Mouse (Mus musculus) heart, embryonic 10.5 days (tissue): Measurements from ENCODE around the gene Orc5. TPM values are rescaled to one million over a fixed set of nuclear protein-coding genes. Genes with fewer than 3 reads are reported as not detected.

ENCODE experiments used
- DNase-seq: peaks from one replicate; pipeline ENCODE4 v3.0.0-alpha.2; 2017; ENCODE audit warnings: low spot score
- H3K27ac ChIP-seq: fragments of 300-500 bp; sonication (generic); 2 replicates; pipeline ENCODE4 v1.5.1; 2016; ENCODE audit warnings: mild to moderate bottlenecking
- H3K27me3 ChIP-seq: fragments of 300-500 bp; sonication (generic); 2 replicates; pipeline ENCODE4 v1.6.1; 2016; ENCODE audit warnings: mild to moderate bottlenecking; ENCODE audit not compliant: poor library complexity, insufficient read depth, severe bottlenecking
- H3K36me3 ChIP-seq: fragments of 300-500 bp; sonication (generic); 2 replicates; pipeline ENCODE4 v1.6.1; 2016; ENCODE audit warnings: mild to moderate bottlenecking, moderate library complexity
- H3K4me1 ChIP-seq: fragments of 300-500 bp; sonication (generic); 2 replicates; pipeline ENCODE4 v1.6.1; 2016; ENCODE audit warnings: mild to moderate bottlenecking
- H3K4me3 ChIP-seq: fragments of 300-500 bp; sonication (generic); 2 replicates; pipeline ENCODE4 v1.5.1; 2016; ENCODE audit warnings: mild to moderate bottlenecking, moderate library complexity
- H3K9me3 ChIP-seq: fragments of 300-500 bp; sonication (generic); 2 replicates; pipeline ENCODE4 v1.6.1; 2016; ENCODE audit warnings: mild to moderate bottlenecking, moderate library complexity
- WGBS: fragments of 180-500 bp; shearing (Covaris S2); methylation state at CpG from one replicate; pipeline ENCODE4 v1.1.7; 2016; 5-methylcytosine and 5-hydroxymethylcytosine counted together
- polyA plus RNA-seq: library from polyadenylated mRNA; unstranded; fragments of >200 nt; fragmentation: Nextera tagmentation; extraction: Ambion mirVana; gene quantifications from 2 replicates; pipeline ENCODE4 v1.2.1, GENCODE M21; 2016

Orc5 gene
- polyA plus RNA-seq, 1 experiment from 2014 or later: 43.6 TPM

GRCm38 (mm10) chr5:22452871-22453661, 97.2 kb downstream of the Orc5 start:
- no peak overlapping the region for H3K4me3 ChIP-seq
- no peaks in the 10 kb centered on the region for H3K4me1 ChIP-seq
- H3K27ac ChIP-seq: no peak overlapping the region
- WGBS: 79% methylated on average over 15 of the region's 15 CpGs
- no peaks in the 10 kb centered on the region for H3K36me3 ChIP-seq
- H3K9me3 ChIP-seq: no peaks in the 10 kb centered on the region
- no peaks in the 10 kb centered on the region for H3K27me3 ChIP-seq
- no peak for DNase-seq

- no peak overlapping the region for H3K27ac ChIP-seq
- H3K4me1 ChIP-seq: no peaks in the 10 kb centered on the region
- no peaks in the 10 kb centered on the region for H3K9me3 ChIP-seq
- H3K36me3 ChIP-seq: no peaks in the 10 kb centered on the region
- H3K4me3 ChIP-seq: no peak overlapping the region
- DNase-seq: no peak
- 88% methylated on average over 9 of the region's 9 CpGs for WGBS
- no peaks in the 10 kb centered on the region for H3K27me3 ChIP-seq
Observed at GRCm38 (mm10) chr5:22452452-22452851, 97.8 kb downstream of the Orc5 start.

DNA sequence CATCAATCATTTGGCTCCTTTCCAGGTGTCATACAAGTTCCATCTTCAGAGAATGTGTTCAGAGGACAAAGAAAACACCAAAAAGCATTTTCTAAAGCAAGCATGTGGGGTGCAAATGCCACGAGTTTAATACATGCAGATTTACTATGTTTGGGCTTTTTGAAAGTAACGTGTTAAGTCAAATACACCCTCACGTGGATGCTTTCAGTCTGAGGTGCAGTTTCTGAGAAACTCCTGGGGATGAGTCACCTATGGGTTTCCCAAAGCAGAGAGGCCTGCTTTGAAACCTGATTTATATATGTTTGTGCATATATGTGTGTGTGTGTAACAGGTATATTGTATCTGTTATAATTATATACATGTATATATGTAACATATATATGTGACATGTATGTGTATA, 98.5 kb downstream of the Orc5 start:
- Histone ChIP-seq H3K36me3 (no peaks in the 10 kb centered on the region), H3K27ac (no peak overlapping the region), H3K27me3 (no peaks in the 10 kb centered on the region), H3K4me1 (no peaks in the 10 kb centered on the region), H3K9me3 (no peaks in the 10 kb centered on the region), H3K4me3 (no peak overlapping the region)
- DNase-seq: no peak
- 70% methylated on average over 3 of the region's 3 CpGs for WGBS

- H3K36me3 ChIP-seq: no peaks in the 10 kb centered on the region
- 56% methylated on average over 3 of the region's 3 CpGs for WGBS
- H3K27ac ChIP-seq: no peak overlapping the region
- no peak overlapping the region for H3K4me3 ChIP-seq
- no peaks in the 10 kb centered on the region for H3K27me3 ChIP-seq
- no peaks in the 10 kb centered on the region for H3K9me3 ChIP-seq
- H3K4me1 ChIP-seq: no peaks in the 10 kb centered on the region
- DNase-seq: no peak
Observed at GRCm38 (mm10) chr5:22449492-22449891, 100.7 kb downstream of the Orc5 start.

Other genes with a start within 250 kb of the Orc5 start
- gene Reln, start 205.7 kb downstream of the Orc5 start, polyA plus RNA-seq: 2.7 and 16.9 TPM in 2 replicates
- gene Lhfpl3, start 195.6 kb upstream of the Orc5 start, polyA plus RNA-seq: 0.12 and 0.33 TPM in 2 replicates